Mouse (Mus musculus) retina, postnatal 1 day (tissue): ENCODE results near the gene Ice2.

Experiments used
- DNase-seq: peaks from one replicate; pipeline ENCODE4 v3.0.0-alpha.2; 2012

Ice2 gene

GRCm38 (mm10) chr9:69397760-69398452 lies at the start of gene Ice2:
Gene Ice2, plus strand, starts transcription at chr9:69397906.
- peak; percentile 89 for DNase-seq

GRCm38 (mm10) chr9:69349537-69349936 lies 48.2 kb upstream of the Ice2 start:
- DNase-seq, result no peak

GRCm38 (mm10) chr9:69354228-69354627 lies 43.5 kb upstream of the Ice2 start:
- no peak for DNase-seq

GRCm38 (mm10) chr9:69357834-69358233 lies 39.9 kb upstream of the Ice2 start:
- peak; percentile 65 for DNase-seq

- peak; percentile 50 for DNase-seq
Observed at GRCm38 (mm10) chr9:69358797-69359196, 38.9 kb upstream of the Ice2 start.

- no peak for DNase-seq
Observed at GRCm38 (mm10) chr9:69361951-69362445, 35.7 kb upstream of the Ice2 start.

GRCm38 (mm10) chr9:69362766-69363165 lies 34.9 kb upstream of the Ice2 start:
- DNase-seq, result no peak

GRCm38 (mm10) chr9:69364117-69364516 lies 33.6 kb upstream of the Ice2 start:
- DNase-seq, result no peak

GRCm38 (mm10) chr9:69367055-69367454 lies 30.7 kb upstream of the Ice2 start:
- no peak for DNase-seq

GRCm38 (mm10) chr9:69368071-69368470 lies 29.6 kb upstream of the Ice2 start:
- DNase-seq, result peak; percentile 64

GRCm38 (mm10) chr9:69371046-69371724 lies 26.5 kb upstream of the Ice2 start:
- no peak for DNase-seq

- DNase-seq, result no peak
Observed at GRCm38 (mm10) chr9:69372871-69373270, 24.8 kb upstream of the Ice2 start.

- DNase-seq, result no peak
Observed at GRCm38 (mm10) chr9:69376982-69377653, 20.6 kb upstream of the Ice2 start.

- no peak for DNase-seq
Observed at GRCm38 (mm10) chr9:69377654-69378045, 20.1 kb upstream of the Ice2 start.

GRCm38 (mm10) chr9:69380546-69380945 lies 17.2 kb upstream of the Ice2 start:
- DNase-seq, result no peak

- DNase-seq, result no peak
Observed at GRCm38 (mm10) chr9:69381741-69382140, 16.0 kb upstream of the Ice2 start.

- DNase-seq, result no peak
Observed at GRCm38 (mm10) chr9:69384475-69384874, 13.2 kb upstream of the Ice2 start.

GRCm38 (mm10) chr9:69384905-69385304 lies 12.8 kb upstream of the Ice2 start:
- DNase-seq, result no peak

- DNase-seq, result no peak
Observed at GRCm38 (mm10) chr9:69387296-69387695, 10.4 kb upstream of the Ice2 start.

GRCm38 (mm10) chr9:69390631-69391030 lies 7.1 kb upstream of the Ice2 start:
- no peak for DNase-seq

GRCm38 (mm10) chr9:69394234-69394633 lies 3.5 kb upstream of the Ice2 start:
- DNase-seq, result no peak

GRCm38 (mm10) chr9:69397432-69397759 lies 310 bp upstream of the Ice2 start:
- DNase-seq, result no peak

- no peak for DNase-seq
Observed at GRCm38 (mm10) chr9:69398453-69398850, 746 bp downstream of the Ice2 start.

GRCm38 (mm10) chr9:69404671-69405070 lies 7.0 kb downstream of the Ice2 start:
- no peak for DNase-seq
